Mouse (Mus musculus): ENCODE data around the gene Bend5.

- TF ChIP-seq CTCF (IDR thresholded peaks at IDR 0.05; ENCODE audit: low read depth) (no peak), EP300 (IDR thresholded peaks at IDR 0.05; ENCODE audit: low read depth) (no peak)
Measured at GRCm38 (mm10) chr4:111421785-111422184, 7.0 kb downstream of the Bend5 start.

Data from liver, postnatal 0 days (tissue).